Mouse (Mus musculus): ENCODE results near the gene Lcn11. TPM values are rescaled to one million over a fixed set of nuclear protein-coding genes. Genes with fewer than 3 reads are reported as not detected.
"Not testable (repeated sequence)": the region's sequence is repeated elsewhere in the genome, so short reads cannot be mapped to it uniquely, and the experiment has no call there.

The Lcn11 gene
- polyA plus RNA-seq (2021) = not detected

DNA sequence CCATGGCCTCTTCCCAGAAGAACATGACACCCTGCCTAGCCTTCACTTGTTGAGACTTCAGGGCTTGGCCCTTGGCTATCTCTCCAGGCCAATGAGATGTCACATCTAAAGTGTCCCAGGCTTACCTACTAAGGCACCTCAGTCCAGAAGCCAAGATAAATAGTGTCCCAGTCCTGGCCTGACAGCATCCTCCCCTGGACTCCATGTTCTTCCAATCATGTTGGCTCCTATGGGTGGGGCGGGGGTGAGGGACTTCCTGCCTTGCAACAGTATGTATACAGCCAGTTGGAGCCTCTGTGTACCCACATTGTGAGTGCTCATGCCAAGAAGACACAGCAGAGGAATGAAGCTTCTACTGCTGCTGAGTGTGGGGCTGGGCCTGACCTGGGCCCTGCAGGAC is at the start of gene Lcn11:
Gene Lcn11, plus strand, starts transcription at position 301 of the 400 bp plus-strand sequence.
- ChIA-PET POLR2A (no interaction called here), CTCF (no interaction called here)
- H3K27me3 ChIP-seq = peaks cover 6% of the 10 kb centered on the region
- DNase-seq (ENCODE audit: low read depth, low spot score) = no peak
- TF ChIP-seq CTCF (IDR thresholded peaks at IDR 0.05) = no peak
- ATAC-seq = no peak
- in situ Hi-C loops (cut with MboI; ENCODE audit: low pct_unique_long_range_greater_than_20kb) = no loop called here

DNA sequence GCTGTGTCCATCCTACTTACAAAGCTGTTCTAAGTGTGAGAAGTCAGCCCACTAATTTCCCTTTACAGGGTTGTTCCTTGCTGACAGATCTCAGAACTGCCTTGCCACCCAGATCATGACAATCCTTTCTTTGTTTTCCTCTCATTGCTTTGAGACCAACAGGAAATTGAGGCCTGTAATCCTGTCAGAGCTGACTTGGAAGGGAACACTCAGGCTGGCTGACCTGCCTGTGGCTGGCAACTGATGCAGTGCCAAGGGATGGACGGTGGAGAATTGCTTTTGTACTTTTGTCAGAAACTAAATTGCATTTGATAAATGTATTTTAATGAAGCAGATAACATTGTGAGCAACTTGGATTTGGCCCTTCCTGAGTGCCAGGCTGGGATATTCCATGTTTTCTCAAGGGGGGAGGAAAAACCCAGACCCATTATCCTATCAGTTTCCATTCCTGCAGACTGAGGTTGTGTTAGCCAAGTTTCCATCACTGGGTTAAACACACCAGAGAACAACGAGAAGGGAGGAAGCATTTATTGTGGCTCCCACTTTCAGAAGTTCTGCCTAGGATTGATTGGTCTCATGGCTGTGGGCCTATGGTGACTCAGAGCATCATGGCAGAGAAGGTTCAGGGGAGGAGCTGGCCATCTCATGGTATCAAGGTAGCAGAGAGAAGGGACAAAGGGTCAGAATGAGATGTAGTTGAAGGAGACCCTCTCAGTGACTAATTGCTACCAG is 43.5 kb upstream of the Lcn11 start:
- ATAC-seq = no peak
- in situ Hi-C loops (cut with MboI; ENCODE audit: low pct_unique_long_range_greater_than_20kb) = no loop called here

DNA sequence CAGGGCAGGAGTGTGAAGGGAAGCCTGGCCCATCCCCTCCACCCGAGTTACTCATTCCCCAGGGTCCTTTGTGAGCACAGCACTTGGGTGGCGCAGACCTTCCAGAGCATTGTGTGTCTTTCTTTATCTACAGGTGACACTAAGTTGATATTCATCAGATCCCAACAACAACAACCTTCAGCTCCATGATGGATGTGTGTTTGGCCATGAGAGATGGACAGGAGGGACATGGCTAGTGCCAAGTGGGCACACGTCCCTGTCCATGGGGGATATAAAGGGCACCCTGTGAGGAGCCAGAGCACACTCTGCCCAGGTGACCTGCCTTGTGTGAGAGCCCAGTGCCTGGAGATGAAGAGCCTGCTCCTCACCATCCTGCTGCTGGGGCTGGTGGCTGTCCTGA is 40.1 kb upstream of the Lcn11 start, which contains the start of gene Obp2b:
Gene Obp2b, plus strand, starts transcription at position 301 of the 400 bp plus-strand sequence.
- POLR2A ChIA-PET; DNase-seq (ENCODE audit: low read depth, low spot score); in situ Hi-C loops (cut with MboI; ENCODE audit: low pct_unique_long_range_greater_than_20kb); CTCF ChIA-PET; H3K27me3 ChIP-seq; ATAC-seq: not testable (repeated sequence)

More for the DNA sequence above, 43.5 kb upstream of the Lcn11 start:
- no peaks in the 10 kb centered on the region for H3K27me3 ChIP-seq
- ChIA-PET CTCF (no interaction called here), POLR2A (no interaction called here)
- no peak for TF ChIP-seq CTCF (IDR thresholded peaks at IDR 0.05)
- DNase-seq (ENCODE audit: low read depth, low spot score) = no peak

DNA sequence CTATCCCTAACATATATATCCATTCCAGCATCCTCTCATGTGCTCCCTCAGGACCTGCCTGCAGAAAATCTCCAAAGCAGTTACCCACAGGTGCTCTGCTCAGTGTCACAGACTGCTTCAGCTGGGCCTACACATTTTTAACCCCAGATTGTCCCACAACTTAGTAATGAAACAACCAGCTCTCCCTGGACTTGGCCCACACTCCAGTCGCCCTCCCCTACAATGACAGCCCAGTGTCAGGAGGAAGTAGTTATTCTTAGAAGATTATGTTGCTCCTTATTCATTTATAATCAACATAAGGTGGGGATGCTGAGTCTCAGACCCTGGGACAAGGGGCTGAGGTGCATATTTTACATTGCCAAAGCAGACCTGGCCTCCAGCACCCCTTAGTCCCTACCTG is 35.1 kb upstream of the Lcn11 start:
- POLR2A ChIA-PET = no interaction called here
- ATAC-seq (no peak), DNase-seq (ENCODE audit: low read depth, low spot score) (no peak)
- no peaks in the 10 kb centered on the region for H3K27me3 ChIP-seq
- no peak for TF ChIP-seq CTCF (IDR thresholded peaks at IDR 0.05)
- CTCF ChIA-PET = no interaction called here
- in situ Hi-C loops (cut with MboI; ENCODE audit: low pct_unique_long_range_greater_than_20kb) = no loop called here

DNA sequence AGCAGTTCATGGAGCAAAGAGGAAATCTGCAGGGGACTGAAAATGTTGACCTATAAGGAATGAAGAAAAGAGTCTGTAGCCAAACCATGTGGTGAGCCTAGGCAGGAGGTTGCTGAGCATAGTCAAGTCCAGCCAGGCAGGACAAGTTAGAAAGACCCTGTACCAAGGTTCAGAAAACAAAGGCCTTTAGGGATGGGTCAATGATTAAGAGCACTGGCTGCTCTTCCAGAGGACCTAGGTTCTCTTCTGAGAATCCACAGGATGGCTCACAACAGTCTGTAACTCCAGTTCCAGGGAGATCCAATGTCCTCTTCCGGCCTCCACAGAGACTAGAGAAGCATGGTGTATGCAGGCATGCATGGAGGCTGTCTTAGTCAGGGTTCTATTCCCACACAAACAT is 22.6 kb upstream of the Lcn11 start:
- TF ChIP-seq CTCF (IDR thresholded peaks at IDR 0.05) = no peak
- ChIA-PET CTCF (no interaction called here), POLR2A (no interaction called here)
- in situ Hi-C loops (cut with MboI; ENCODE audit: low pct_unique_long_range_greater_than_20kb) = no loop called here
- H3K27me3 ChIP-seq = no peaks in the 10 kb centered on the region
- ATAC-seq = no peak
- no peak for DNase-seq (ENCODE audit: low read depth, low spot score)

DNA sequence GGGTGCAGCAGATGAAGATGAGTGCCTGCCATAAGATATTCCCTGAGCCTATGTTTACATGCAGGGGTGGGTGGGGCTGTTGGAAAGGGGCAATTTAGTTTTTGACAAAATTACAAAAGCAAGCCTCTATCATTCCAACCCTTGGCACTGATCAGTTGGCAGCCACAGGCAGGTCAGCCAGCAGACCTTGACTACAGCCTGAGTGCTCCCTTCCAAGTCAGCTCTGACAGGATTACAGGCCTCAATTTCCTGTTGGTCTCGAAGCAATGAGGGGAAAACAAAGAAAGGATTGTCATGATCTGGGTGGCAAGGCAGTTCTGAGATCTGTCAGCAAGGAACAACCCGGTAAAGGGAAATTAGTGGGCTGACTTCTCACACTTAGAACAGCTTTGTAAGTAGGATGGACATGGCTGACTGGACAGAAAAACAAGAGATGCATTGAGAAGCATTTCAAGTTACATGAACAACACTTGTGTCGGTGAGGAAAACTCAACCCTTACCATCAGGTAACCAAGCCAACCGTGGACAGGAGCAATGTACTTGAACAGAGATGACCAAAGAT is 18.7 kb upstream of the Lcn11 start:
- H3K27me3 ChIP-seq = no peaks in the 10 kb centered on the region
- ATAC-seq (no peak), DNase-seq (ENCODE audit: low read depth, low spot score) (no peak)
- ChIA-PET CTCF (no interaction called here), POLR2A (no interaction called here)
- in situ Hi-C loops (cut with MboI; ENCODE audit: low pct_unique_long_range_greater_than_20kb) = no loop called here
- no peak for TF ChIP-seq CTCF (IDR thresholded peaks at IDR 0.05)

DNA sequence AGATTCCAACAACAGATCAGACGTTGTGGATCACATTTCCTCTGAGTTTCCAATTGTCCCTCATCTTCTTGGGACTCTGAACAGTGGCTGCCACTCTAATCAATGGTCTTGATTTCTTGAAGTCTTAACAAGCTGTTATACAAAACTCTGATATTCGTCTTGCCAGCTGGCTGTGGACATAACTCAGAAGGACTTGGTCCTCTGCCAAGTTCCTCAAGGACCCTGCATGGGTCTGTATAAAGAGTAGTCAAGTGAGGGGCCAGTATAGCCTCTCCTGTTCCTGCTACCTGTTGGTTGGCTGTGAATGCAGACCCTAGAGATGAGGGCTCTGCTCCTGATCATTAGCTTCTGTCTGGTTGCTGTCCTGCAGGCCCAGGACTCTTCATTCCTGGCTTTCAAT is 11.5 kb upstream of the Lcn11 start, which contains the start of gene Lcn3:
Gene Lcn3, plus strand, starts transcription at position 301 of the 400 bp plus-strand sequence.
- TF ChIP-seq CTCF (IDR thresholded peaks at IDR 0.05) = no peak
- no peak for ATAC-seq
- DNase-seq (ENCODE audit: low read depth, low spot score) = no peak
- CTCF ChIA-PET = no interaction called here
- in situ Hi-C loops (cut with MboI; ENCODE audit: low pct_unique_long_range_greater_than_20kb) = no loop called here
- POLR2A ChIA-PET = no interaction called here
- H3K27me3 ChIP-seq = peaks cover 24% of the 10 kb centered on the region

DNA sequence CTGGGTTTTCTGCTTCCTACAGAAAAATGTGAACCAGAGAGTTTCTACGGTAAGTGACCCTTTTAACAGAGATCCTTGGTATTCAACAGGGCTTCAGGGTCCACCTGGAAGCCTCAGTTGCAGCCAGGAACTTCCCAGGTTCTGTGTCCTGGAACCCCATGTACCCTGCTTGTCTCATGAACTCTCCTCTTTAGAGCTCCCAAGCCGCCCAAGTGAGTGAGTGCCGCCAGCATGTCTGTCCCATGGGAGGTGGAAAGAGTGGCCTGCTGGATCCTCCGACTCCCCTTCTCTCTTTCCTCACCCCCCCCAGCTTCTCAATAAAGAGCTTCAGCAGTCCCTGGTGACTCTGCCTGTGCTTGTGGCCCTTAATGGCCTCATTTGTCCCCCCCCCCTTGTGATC is 9.1 kb upstream of the Lcn11 start:
- in situ Hi-C loops (cut with MboI; ENCODE audit: low pct_unique_long_range_greater_than_20kb) = no loop called here
- ChIA-PET CTCF (no interaction called here), POLR2A (no interaction called here)
- H3K27me3 ChIP-seq = peaks cover 24% of the 10 kb centered on the region
- DNase-seq (ENCODE audit: low read depth, low spot score) (no peak), ATAC-seq (no peak)
- no peak for TF ChIP-seq CTCF (IDR thresholded peaks at IDR 0.05)

DNA sequence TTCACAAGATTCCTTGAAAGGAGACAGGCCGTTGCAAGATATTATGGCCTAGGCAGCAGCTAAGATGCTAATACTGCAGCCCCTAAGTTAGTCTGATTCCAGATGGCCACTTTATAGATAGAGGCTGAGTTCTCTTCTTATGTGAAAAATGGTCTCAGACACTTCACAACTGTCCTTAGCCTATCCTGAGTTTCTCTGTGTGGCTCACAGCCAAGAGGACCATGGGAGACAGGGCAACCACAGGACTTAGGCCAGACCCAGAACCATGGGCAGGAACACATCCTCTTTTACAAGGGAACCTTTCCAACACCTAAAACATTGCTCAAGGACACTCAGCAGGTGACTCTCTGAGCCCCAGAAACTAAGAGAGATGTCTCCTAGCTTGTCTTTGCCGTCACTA is 3.3 kb upstream of the Lcn11 start:
- in situ Hi-C loops (cut with MboI; ENCODE audit: low pct_unique_long_range_greater_than_20kb) = no loop called here
- H3K27me3 ChIP-seq = peaks cover 9% of the 10 kb centered on the region
- ATAC-seq (no peak), DNase-seq (ENCODE audit: low read depth, low spot score) (no peak)
- ChIA-PET POLR2A (interaction anchor here (0.6 kb wide), 1 partner anchor 141 kb away, joined by 8 read pairs; no protein-coding TSS in a partner anchor), CTCF (no interaction called here)
- TF ChIP-seq CTCF (IDR thresholded peaks at IDR 0.05) = no peak

DNA sequence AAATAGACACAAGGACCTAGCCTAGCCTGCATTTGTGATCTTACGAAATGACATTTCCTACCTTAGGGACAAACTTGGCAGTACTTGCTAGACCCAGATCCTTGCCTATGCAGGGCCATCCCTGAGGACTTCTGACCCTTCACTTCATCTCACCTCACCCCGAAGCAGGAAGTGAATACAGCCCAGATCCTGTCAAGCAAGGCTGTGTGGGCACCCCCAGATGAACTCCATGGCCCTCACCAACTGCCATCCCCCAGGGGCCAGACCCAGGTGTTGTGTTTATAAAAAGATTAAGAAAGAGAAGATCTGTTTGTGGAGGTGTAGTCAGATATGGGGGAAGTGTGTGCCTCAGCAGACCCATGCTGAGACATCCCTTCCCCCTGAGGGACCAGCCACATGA is 2.2 kb upstream of the Lcn11 start:
- POLR2A ChIA-PET = interaction anchor here (0.5 kb wide), 1 partner anchor 474 kb away, joined by 4 read pairs; no protein-coding TSS in a partner anchor
- TF ChIP-seq CTCF (IDR thresholded peaks at IDR 0.05) = no peak
- in situ Hi-C loops (cut with MboI; ENCODE audit: low pct_unique_long_range_greater_than_20kb) = no loop called here
- CTCF ChIA-PET = no interaction called here
- peaks cover 6% of the 10 kb centered on the region for H3K27me3 ChIP-seq
- ATAC-seq (no peak), DNase-seq (ENCODE audit: low read depth, low spot score) (no peak)

DNA sequence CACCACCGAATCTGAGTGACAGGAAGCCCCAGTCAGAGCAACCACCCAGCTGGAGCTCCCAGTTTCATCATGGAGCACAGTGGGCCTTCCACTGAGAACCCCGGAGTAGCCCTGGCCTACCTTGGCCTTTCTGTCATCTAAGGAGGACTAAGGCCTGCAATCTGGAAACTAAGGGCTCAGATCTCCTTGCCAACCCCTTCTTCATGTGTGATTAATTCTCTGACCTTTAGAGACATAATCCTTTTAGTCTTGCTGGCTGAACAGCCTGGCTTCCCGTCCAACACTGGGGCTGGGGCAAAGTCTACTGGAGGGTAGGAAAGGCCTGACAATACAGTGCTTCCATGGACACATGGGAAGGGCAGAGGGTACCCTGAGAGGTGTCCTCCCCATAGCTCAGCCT is 826 bp upstream of the Lcn11 start:
- TF ChIP-seq CTCF (IDR thresholded peaks at IDR 0.05) = no peak
- ATAC-seq (no peak), DNase-seq (ENCODE audit: low read depth, low spot score) (no peak)
- H3K27me3 ChIP-seq = peaks cover 6% of the 10 kb centered on the region
- CTCF ChIA-PET = no interaction called here
- POLR2A ChIA-PET = interaction anchor here (0.6 kb wide), 1 partner anchor 69 kb away, joined by 3 read pairs; no protein-coding TSS in a partner anchor
- in situ Hi-C loops (cut with MboI; ENCODE audit: low pct_unique_long_range_greater_than_20kb) = no loop called here

Measured in Patski (cell line).